Mouse (Mus musculus): ENCODE measurements around the gene Fhl4.
A peak's percentile ranks its signal among the peaks of the same experiment; 100 is the strongest.

The Fhl4 gene

DNA sequence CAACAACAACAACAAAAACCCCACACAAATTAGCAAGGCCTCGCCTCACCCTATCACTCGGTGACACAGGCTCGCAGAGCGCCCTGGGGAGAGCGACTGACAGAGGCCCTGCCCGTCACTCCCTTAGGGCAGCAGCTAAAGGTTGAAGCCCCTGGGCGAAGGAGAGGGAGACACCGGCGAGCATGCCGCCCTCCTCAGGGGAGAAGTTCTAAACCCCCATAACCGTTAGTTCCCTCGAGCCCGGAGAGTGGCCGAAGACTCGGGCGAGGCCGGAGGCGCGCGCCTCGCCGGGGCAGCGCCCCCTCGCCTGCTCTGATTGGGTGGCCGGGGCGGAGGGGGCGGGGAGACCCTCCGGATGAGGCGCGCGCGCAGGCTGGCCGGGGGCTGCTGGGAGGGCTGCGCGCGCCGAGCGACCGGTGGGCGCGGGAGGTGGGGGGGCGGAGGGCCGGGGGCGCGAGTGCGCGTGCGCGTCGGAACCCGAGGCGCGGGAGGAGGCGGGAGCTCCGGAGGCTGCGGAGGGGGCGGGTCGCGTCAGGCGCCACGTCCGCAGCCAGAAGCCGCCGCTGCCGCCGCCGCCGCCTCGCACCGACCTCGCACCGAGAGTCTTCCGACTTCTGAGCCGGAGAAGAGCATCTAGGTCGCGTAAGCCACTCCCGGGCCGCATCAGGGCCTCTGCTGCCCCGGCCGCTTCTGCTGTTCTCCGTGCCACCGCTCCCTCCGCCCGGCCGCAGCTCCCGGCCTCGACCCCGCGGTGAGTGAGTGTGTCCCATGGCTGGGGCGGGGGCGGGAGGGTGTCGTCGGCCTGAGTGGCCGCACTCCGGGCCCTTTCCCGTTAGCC, at the start of gene Fhl4, which contains the start of gene Tmem263:
Fhl4 (minus strand) TSS at position 249 of the 838 bp plus-strand sequence.
Tmem263 (plus strand) TSS at position 381 of the 838 bp plus-strand sequence.
- peak; percentile 77 for DNase-seq

GRCm38 (mm10) chr10:85149226-85149625, 46.9 kb upstream of the Fhl4 start:
- DNase-seq: no peak

DNA sequence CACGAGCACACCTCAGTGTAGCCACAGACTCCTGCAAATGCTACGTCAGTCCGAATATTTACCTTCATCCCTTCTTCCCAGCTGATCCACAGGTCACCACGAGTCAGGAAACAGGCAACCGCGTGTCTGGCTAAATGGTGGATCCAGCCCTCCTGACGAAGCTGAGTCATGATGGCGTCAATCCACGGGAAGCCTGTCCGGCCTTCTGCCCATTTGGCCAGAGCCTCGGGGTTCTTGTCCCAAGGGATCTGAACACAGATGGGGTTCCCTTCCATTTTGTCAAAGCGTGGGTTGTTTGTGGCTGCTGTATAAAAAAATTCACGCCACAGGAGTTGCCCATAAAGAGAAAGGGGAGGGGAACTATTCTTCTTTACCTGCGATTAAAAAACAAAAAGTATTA, 44.0 kb upstream of the Fhl4 start:
- peak; percentile 52 for DNase-seq

DNA sequence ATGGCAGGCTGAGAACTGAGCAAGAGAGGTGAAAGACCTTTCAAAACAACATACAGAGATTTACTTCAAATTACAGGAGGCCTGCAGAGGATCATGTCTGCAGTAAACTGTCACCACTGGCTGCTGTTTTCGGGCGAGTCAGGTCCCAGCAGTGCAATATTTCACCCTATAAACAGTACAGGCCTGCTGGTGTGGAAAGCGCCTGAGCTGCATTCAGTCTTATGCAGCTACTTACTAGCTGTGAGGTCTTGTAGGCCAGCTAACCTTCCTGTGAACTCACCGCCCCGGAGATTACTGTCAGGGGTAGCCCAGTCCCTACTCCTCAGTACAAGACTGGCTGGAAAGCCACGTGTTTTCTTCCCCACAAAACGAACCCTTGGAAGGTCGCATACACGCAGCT, 39.2 kb upstream of the Fhl4 start:
- DNase-seq: no peak

DNA sequence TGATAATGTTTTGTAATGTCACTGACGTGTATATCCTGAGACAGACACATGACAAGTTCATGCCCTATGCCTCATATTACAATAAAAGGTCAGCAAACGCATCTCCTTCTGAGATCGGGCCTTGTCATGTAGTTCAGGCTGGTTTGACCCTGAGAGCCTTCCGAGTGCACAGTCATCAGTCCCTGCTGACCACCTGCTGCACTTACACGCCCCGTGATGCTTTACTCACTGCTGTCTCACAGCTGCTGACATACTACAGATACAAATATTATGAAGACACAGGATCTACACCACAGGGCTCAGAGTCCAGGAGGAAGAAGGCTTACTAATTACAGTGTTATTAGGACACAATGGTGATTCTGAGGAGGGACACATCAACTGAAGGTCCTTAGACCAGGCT, 34.3 kb upstream of the Fhl4 start:
- no peak for DNase-seq

DNA sequence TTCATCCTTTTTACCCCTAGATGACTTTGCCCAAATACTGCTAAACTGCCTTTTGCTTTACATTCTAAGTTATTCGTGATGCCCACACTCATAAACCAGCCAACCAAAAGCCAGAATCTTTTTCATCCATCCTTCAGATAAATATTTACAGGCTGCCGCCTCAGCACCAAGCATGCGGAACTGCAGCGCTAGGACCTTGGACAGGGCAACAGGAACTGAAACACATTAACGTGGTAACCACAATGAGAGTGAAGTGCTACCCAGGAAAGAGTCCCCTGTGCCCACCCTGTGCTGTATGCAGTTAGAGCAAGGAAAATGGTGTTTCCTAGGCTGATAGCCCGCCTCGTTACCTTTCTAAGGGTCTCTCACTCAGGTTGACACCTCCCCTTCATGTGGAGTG, 26.2 kb upstream of the Fhl4 start:
- DNase-seq: peak; percentile 28

- peak; percentile 99 for DNase-seq
These were observed 25.3 kb upstream of the Fhl4 start, which contains the start of gene Mterf2 for GRCm38 (mm10) chr10:85127395-85128287. TSS of gene Mterf2 (minus strand) at chr10:85128027.

DNA sequence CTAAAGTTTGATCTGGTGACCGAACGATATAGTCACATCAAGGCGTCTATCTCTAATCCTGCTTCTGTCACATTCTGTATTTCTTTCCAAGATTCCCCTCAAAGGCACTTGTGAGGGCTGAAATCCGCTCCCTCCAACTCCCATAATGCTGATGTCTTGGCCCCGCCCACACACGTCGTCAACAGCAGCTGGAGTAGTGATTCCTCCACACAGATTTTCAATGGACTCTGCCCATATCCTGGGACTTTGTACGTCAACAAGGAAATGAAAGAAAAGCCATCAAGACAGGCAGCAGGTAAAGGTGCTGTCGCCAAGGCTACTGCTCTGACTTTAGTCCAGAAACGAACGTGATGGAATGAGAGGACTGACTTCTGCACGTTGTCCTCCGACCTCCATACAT, 22.9 kb upstream of the Fhl4 start:
- no peak for DNase-seq

- DNase-seq: no peak
These were observed 12.1 kb upstream of the Fhl4 start for GRCm38 (mm10) chr10:85114409-85114808.

DNA sequence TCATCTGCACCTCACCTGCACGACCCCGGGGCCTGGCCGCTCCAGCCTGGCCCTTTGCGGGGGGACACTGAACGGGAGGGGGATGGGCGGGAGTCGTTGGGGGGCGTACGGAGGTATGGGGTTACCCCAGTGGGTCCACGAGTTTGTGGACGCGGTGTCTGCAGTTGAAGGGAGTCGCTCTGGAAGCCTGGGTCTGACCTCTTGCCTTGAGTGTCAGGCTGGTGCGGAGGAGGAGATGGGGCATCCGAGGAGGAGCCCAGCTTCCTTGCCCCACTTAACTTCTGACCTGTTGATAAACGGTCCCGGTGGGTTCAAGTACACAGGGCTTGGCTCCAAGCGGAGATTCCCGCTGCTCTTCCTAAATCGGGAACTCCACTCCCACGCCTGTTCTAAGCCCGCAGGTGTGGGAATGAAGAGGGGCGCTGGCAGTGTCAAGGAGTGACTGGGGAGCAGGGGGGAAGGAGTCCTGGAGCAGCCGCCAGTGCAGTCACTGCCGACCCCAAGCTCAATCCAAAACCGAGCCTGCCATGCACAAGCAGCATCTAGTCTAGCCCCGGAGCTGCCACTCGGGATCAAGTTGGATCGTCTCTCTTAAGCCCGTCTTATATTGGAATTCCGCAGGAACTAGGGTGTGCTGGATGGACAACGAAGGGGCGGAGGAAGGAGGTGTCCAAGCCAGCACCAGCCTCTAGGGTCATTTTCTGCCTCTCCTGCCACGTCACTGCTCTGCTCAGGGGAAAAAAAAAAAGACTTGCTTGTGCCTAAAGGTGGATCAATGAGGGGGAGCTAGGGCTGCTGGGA, 990 bp upstream of the Fhl4 start:
- peak; percentile 40 for DNase-seq

- no peak for DNase-seq
These were observed 454 bp downstream of the Fhl4 start for GRCm38 (mm10) chr10:85101841-85102240.

- no peak for DNase-seq
These were observed 30.6 kb downstream of the Fhl4 start for GRCm38 (mm10) chr10:85071605-85072152.

- DNase-seq: no peak
These were observed 47.4 kb downstream of the Fhl4 start for GRCm38 (mm10) chr10:85054876-85055275.

DNA sequence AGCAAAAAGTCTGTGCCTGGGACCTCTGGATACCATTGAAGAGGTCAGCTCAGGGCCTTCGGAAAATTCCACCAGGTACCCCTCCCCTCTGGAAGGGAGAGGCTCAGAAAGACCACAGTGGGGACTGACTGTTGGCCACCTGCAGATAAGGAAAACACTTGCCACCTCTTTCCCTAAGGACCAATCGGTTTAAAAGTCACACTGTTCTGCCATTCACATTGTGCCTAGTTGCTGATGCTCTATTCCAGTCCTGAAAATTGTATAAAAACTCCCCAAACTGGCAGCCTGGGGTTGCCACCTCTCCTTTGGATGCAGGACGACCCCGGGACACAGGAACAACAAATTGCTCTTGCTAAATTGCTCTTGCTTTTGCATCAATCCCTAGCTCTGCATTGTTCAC, 49.8 kb downstream of the Fhl4 start:
- DNase-seq: no peak

GRCm38 (mm10) chr10:85050668-85051208, 51.6 kb downstream of the Fhl4 start:
- DNase-seq: no peak

- DNase-seq: no peak
These were observed 54.3 kb downstream of the Fhl4 start for GRCm38 (mm10) chr10:85048008-85048407.

DNA sequence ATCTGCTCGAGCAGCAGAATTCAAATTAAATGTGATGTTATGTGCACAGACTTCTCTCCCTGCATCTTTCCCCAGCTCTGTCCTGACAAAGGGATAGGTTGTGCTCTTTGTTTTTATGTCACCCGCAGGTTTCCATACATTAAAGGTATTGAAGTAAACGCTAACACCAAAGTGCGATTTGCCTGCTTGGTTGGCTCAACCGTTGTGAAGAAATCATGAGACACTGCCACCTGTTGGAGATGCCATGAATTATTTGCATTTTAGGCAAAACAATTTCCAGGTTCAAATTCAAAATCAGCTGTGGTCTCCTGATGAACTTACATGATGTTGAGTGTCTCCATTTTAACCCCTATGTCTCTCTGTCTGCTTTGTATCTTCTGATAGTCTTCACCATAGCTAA, 55.7 kb downstream of the Fhl4 start:
- peak; percentile 27 for DNase-seq

Data from cerebellum, adult 9-10 months (tissue).